Mouse (Mus musculus) CH12.LX (cell line): ENCODE data around the gene Cnpy1.

Source experiments
- CTCF ChIP-seq, 2 experiments: IDR thresholded peaks in 1 of 2; conservative IDR thresholded peaks in 1 of 2; 2 replicates each; pipeline ENCODE4 v1.5.1; 2011 to 2012; ENCODE audit warnings: low read depth in 2 of 2, low read length in 2 of 2, improper control_type of control experiment in 1 of 2, inconsistent platforms in 1 of 2, mild to moderate bottlenecking in 1 of 2, moderate library complexity in 1 of 2
- MAX ChIP-seq: IDR thresholded peaks from 2 replicates; pipeline ENCODE4 v1.6.1; 2011; ENCODE audit warnings: low read length, improper control_type of control experiment
- NRF1 ChIP-seq: IDR thresholded peaks from 2 replicates; pipeline ENCODE4 v1.6.1; 2014; ENCODE audit warnings: low read depth, mild to moderate bottlenecking, inconsistent platforms, low read length, improper control_type of control experiment, moderate library complexity
- PAX5 ChIP-seq: IDR thresholded peaks from 2 replicates; pipeline ENCODE4 v1.6.1; 2012; ENCODE audit warnings: low read length, inconsistent platforms, mixed read lengths

DNA sequence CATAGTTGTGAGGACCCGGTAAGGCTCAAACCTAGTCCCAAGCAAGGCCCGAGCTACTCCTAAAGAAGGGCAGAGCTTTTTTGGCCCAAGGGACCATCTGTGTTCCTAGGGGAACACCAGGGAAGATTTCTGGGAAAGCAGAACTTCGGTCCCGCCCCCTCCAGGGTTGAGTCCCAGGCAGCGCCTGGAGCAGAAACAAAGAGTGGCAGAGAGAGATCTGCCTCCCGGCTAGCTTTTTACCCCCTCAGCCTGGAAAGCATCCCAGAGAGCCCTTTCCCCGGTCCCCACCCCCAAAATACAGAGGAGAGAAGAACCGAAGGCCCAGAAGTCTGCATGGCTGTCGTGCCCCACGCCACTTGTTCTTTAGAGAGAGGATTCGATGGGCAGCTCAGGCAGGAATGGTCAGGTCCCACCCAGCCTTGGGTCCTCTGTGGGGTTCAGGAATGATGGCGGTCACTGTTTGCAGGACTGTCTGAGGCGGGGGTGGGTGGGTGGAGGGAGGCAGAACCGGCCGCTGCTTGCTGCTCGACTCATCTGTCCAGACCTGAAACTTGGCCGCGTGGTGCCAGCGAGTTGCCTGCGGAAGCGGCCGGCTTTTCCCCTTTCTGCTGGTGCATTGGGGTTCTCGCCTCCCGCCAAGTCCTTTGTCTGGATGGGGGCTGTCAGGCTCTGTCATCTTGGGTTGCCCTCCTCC, 70.6 kb downstream of the Cnpy1 start:
- TF ChIP-seq MAX, result no peak
- TF ChIP-seq PAX5, result no peak
- TF ChIP-seq CTCF (conservative IDR thresholded peaks at IDR 0.05 in 1 of 2, IDR thresholded peaks at IDR 0.05 in 1 of 2; ENCODE audit: low read depth in 2 of 2, low read length in 2 of 2), result no peak
- TF ChIP-seq NRF1, result no peak
